Mouse (Mus musculus): ENCODE measurements around the gene Map4k5. TPM values are rescaled to one million over a fixed set of nuclear protein-coding genes. Genes with fewer than 3 reads are reported as not detected.

Gene Map4k5
- polyA plus RNA-seq, 1 experiment from 2014 or later, result 48.2 TPM

GRCm38 (mm10) chr12:69858847-69859246 lies 34.2 kb downstream of the Map4k5 start:
- Histone ChIP-seq H3K36me3 (peaks cover 32% of the 10 kb centered on the region), H3K4me1 (replicated peaks) (0 out of 2 replicates have a peak, but pooled peaks cover 3% of the 10 kb centered on the region), H3K27me3 (no peaks in the 10 kb centered on the region), H3K4me3 (replicated peaks) (no peak overlapping the region), H3K9ac (replicated peaks) (no peak overlapping the region), H3K4me2 (no peak overlapping the region), H3K9me3 (no peaks in the 10 kb centered on the region), H3K27ac (no peak overlapping the region)
- ATAC-seq (ENCODE audit: insufficient number of reproducible peaks, insufficient read depth, low FRiP score, low TSS enrichment, low read depth), result no peak
- 91% methylated on average over 4 of the region's 4 CpGs for WGBS

- peaks cover 35% of the 10 kb centered on the region for H3K36me3 ChIP-seq
- H3K9ac ChIP-seq (replicated peaks), result no peak overlapping the region
- H3K27me3 ChIP-seq, result no peaks in the 10 kb centered on the region
- H3K4me3 ChIP-seq (replicated peaks), result no peak overlapping the region
- no peaks in the 10 kb centered on the region for H3K9me3 ChIP-seq
- no peak overlapping the region for H3K4me2 ChIP-seq
- ATAC-seq (ENCODE audit: insufficient number of reproducible peaks, insufficient read depth, low FRiP score, low TSS enrichment, low read depth), result no peak
- peaks cover 9% of the 10 kb centered on the region for H3K4me1 ChIP-seq (replicated peaks)
- 93% methylated on average over 2 of the region's 2 CpGs for whole genome bisulfite sequencing
- no peak overlapping the region for H3K27ac ChIP-seq
These were observed 35.4 kb downstream of the Map4k5 start for GRCm38 (mm10) chr12:69857597-69857996.

GRCm38 (mm10) chr12:69856398-69856797 lies 36.6 kb downstream of the Map4k5 start:
- Histone ChIP-seq H3K27me3 (no peaks in the 10 kb centered on the region), H3K9ac (replicated peaks) (no peak overlapping the region), H3K4me3 (replicated peaks) (no peak overlapping the region), H3K4me2 (no peak overlapping the region), H3K4me1 (replicated peaks) (peaks cover 15% of the 10 kb centered on the region), H3K9me3 (no peaks in the 10 kb centered on the region), H3K36me3 (peaks cover 39% of the 10 kb centered on the region), H3K27ac (no peak overlapping the region)
- no peak for ATAC-seq (ENCODE audit: insufficient number of reproducible peaks, insufficient read depth, low FRiP score, low TSS enrichment, low read depth)
- 97% methylated on average over 10 of the region's 10 CpGs for WGBS

- 97% methylated on average over 12 of the region's 12 CpGs for WGBS
- no peak overlapping the region for H3K4me2 ChIP-seq
These were observed 37.2 kb downstream of the Map4k5 start for GRCm38 (mm10) chr12:69855641-69856300.

GRCm38 (mm10) chr12:69853942-69854341 lies 39.1 kb downstream of the Map4k5 start:
- H3K36me3 ChIP-seq, result peaks cover 48% of the 10 kb centered on the region
- no peak overlapping the region for H3K4me2 ChIP-seq
- 78% methylated on average over 2 of the region's 2 CpGs for WGBS
- H3K27me3 ChIP-seq, result no peaks in the 10 kb centered on the region
- no peak overlapping the region for H3K27ac ChIP-seq
- no peaks in the 10 kb centered on the region for H3K9me3 ChIP-seq
- H3K9ac ChIP-seq (replicated peaks), result no peak overlapping the region
- H3K4me3 ChIP-seq (replicated peaks), result no peak overlapping the region
- no peak for ATAC-seq (ENCODE audit: insufficient number of reproducible peaks, insufficient read depth, low FRiP score, low TSS enrichment, low read depth)
- peaks cover 15% of the 10 kb centered on the region for H3K4me1 ChIP-seq (replicated peaks)

More at GRCm38 (mm10) chr12:69855641-69856300, 37.2 kb downstream of the Map4k5 start:
- no peaks in the 10 kb centered on the region for H3K27me3 ChIP-seq
- H3K9me3 ChIP-seq, result no peaks in the 10 kb centered on the region
- peaks cover 15% of the 10 kb centered on the region for H3K4me1 ChIP-seq (replicated peaks)
- ATAC-seq (ENCODE audit: insufficient number of reproducible peaks, insufficient read depth, low FRiP score, low TSS enrichment, low read depth), result no peak
- no peak overlapping the region for H3K4me3 ChIP-seq (replicated peaks)
- no peak overlapping the region for H3K27ac ChIP-seq
- H3K9ac ChIP-seq (replicated peaks), result no peak overlapping the region
- H3K36me3 ChIP-seq, result peaks cover 38% of the 10 kb centered on the region

GRCm38 (mm10) chr12:69853387-69853786 lies 39.6 kb downstream of the Map4k5 start:
- 91% methylated on average over 11 of the region's 11 CpGs for WGBS
- H3K27ac ChIP-seq, result no peak overlapping the region
- H3K9me3 ChIP-seq, result no peaks in the 10 kb centered on the region
- H3K36me3 ChIP-seq, result peaks cover 53% of the 10 kb centered on the region
- H3K4me3 ChIP-seq (replicated peaks), result no peak overlapping the region
- no peak overlapping the region for H3K4me2 ChIP-seq
- H3K4me1 ChIP-seq (replicated peaks), result peaks cover 15% of the 10 kb centered on the region
- ATAC-seq (ENCODE audit: insufficient number of reproducible peaks, insufficient read depth, low FRiP score, low TSS enrichment, low read depth), result no peak
- no peaks in the 10 kb centered on the region for H3K27me3 ChIP-seq
- H3K9ac ChIP-seq (replicated peaks), result no peak overlapping the region

- Histone ChIP-seq H3K4me2 (no peak overlapping the region), H3K9me3 (no peaks in the 10 kb centered on the region), H3K4me3 (replicated peaks) (no peak overlapping the region), H3K9ac (replicated peaks) (no peak overlapping the region), H3K36me3 (peaks cover 64% of the 10 kb centered on the region), H3K27ac (no peak overlapping the region), H3K4me1 (replicated peaks) (peaks cover 15% of the 10 kb centered on the region), H3K27me3 (no peaks in the 10 kb centered on the region)
- ATAC-seq (ENCODE audit: insufficient number of reproducible peaks, insufficient read depth, low FRiP score, low TSS enrichment, low read depth), result no peak
- WGBS, result 76% methylated on average over 9 of the region's 9 CpGs
These were observed 40.7 kb downstream of the Map4k5 start for GRCm38 (mm10) chr12:69852288-69852687.

- Histone ChIP-seq H3K27ac (no peak overlapping the region), H3K9me3 (no peaks in the 10 kb centered on the region), H3K4me1 (replicated peaks) (peaks cover 13% of the 10 kb centered on the region), H3K4me3 (replicated peaks) (no peak overlapping the region), H3K27me3 (no peaks in the 10 kb centered on the region), H3K9ac (replicated peaks) (no peak overlapping the region), H3K4me2 (no peak overlapping the region), H3K36me3 (peaks cover 75% of the 10 kb centered on the region)
- ATAC-seq (ENCODE audit: insufficient number of reproducible peaks, insufficient read depth, low FRiP score, low TSS enrichment, low read depth), result no peak
- 91% methylated on average over 12 of the region's 12 CpGs for WGBS
These were observed 44.7 kb downstream of the Map4k5 start for GRCm38 (mm10) chr12:69848083-69848878.

GRCm38 (mm10) chr12:69846499-69846898 lies 46.5 kb downstream of the Map4k5 start:
- Histone ChIP-seq H3K4me1 (replicated peaks) (no peaks in the 10 kb centered on the region), H3K36me3 (peaks cover 69% of the 10 kb centered on the region), H3K4me2 (no peak overlapping the region), H3K27me3 (no peaks in the 10 kb centered on the region), H3K9me3 (no peaks in the 10 kb centered on the region), H3K9ac (replicated peaks) (no peak overlapping the region), H3K4me3 (replicated peaks) (no peak overlapping the region), H3K27ac (no peak overlapping the region)
- no peak for ATAC-seq (ENCODE audit: insufficient number of reproducible peaks, insufficient read depth, low FRiP score, low TSS enrichment, low read depth)
- WGBS, result 88% methylated on average over 9 of the region's 9 CpGs

- Histone ChIP-seq H3K4me3 (replicated peaks) (no peak overlapping the region), H3K9ac (replicated peaks) (no peak overlapping the region), H3K36me3 (peaks cover 70% of the 10 kb centered on the region), H3K27me3 (no peaks in the 10 kb centered on the region), H3K4me1 (replicated peaks) (no peaks in the 10 kb centered on the region), H3K4me2 (no peak overlapping the region), H3K27ac (no peak overlapping the region), H3K9me3 (no peaks in the 10 kb centered on the region)
- no peak for ATAC-seq (ENCODE audit: insufficient number of reproducible peaks, insufficient read depth, low FRiP score, low TSS enrichment, low read depth)
- 90% methylated on average over 9 of the region's 9 CpGs for WGBS
These were observed 47.3 kb downstream of the Map4k5 start for GRCm38 (mm10) chr12:69845722-69846121.

GRCm38 (mm10) chr12:69843531-69844445 lies 49.2 kb downstream of the Map4k5 start:
- no peak overlapping the region for H3K4me3 ChIP-seq (replicated peaks)
- WGBS, result 82% methylated on average over 19 of the region's 19 CpGs
- H3K9ac ChIP-seq (replicated peaks), result no peak overlapping the region
- H3K27ac ChIP-seq, result no peak overlapping the region
- ATAC-seq (ENCODE audit: insufficient number of reproducible peaks, insufficient read depth, low FRiP score, low TSS enrichment, low read depth), result no peak
- no peak overlapping the region for H3K4me2 ChIP-seq
- H3K36me3 ChIP-seq, result peaks cover 72% of the 10 kb centered on the region
- H3K4me1 ChIP-seq (replicated peaks), result no peaks in the 10 kb centered on the region
- no peaks in the 10 kb centered on the region for H3K9me3 ChIP-seq
- no peaks in the 10 kb centered on the region for H3K27me3 ChIP-seq

Data from limb, embryonic 12.5 days (tissue).